Mouse (Mus musculus) A20 (cell line): ENCODE measurements at regions not wholly inside any gene's neighbourhood (a gene's known extent, or its start where the extent isn't known, plus 50 kb on each side); places are given as distances from the start of the nearest gene placed in this dataset.

Experiments used
- DNase-seq: peaks from one replicate; pipeline ENCODE4 v3.0.0-alpha.2; 2011; ENCODE audit warnings: low read depth, low spot score

GRCm38 (mm10) chr13:31240546-31240945, 266.5 kb downstream of the Gm5447 start:
- no peak for DNase-seq

GRCm38 (mm10) chr13:31248996-31249395, 275.0 kb downstream of the Gm5447 start:
- DNase-seq = no peak

- DNase-seq = no peak
Measured at GRCm38 (mm10) chr13:31249525-31249924, 275.5 kb downstream of the Gm5447 start.

- no peak for DNase-seq
Measured at GRCm38 (mm10) chr13:31254016-31254415, 280.0 kb downstream of the Gm5447 start.

- peak; percentile 3 for DNase-seq
Measured at GRCm38 (mm10) chr13:31254744-31255143, 280.7 kb downstream of the Gm5447 start.

- DNase-seq = no peak
Measured at GRCm38 (mm10) chr13:31255506-31255905, 281.5 kb downstream of the Gm5447 start.

- no peak for DNase-seq
Measured at GRCm38 (mm10) chr13:31267865-31268264, 288.1 kb upstream of the Foxq1 start.

GRCm38 (mm10) chr13:31276005-31276644, 279.8 kb upstream of the Foxq1 start:
- no peak for DNase-seq

- no peak for DNase-seq
Measured at GRCm38 (mm10) chr13:31290630-31291029, 265.3 kb upstream of the Foxq1 start.

- no peak for DNase-seq
Measured at GRCm38 (mm10) chr13:31292584-31293387, 263.1 kb upstream of the Foxq1 start.

- DNase-seq = no peak
Measured at GRCm38 (mm10) chr13:31294011-31294410, 261.9 kb upstream of the Foxq1 start.

GRCm38 (mm10) chr13:31303194-31303593, 252.7 kb upstream of the Foxq1 start:
- DNase-seq = no peak

GRCm38 (mm10) chr13:31304286-31304865, 251.6 kb upstream of the Foxq1 start:
- no peak for DNase-seq

GRCm38 (mm10) chr13:31309083-31309621, 246.8 kb upstream of the Foxq1 start:
- no peak for DNase-seq

- DNase-seq = no peak
Measured at GRCm38 (mm10) chr13:31312772-31313171, 243.2 kb upstream of the Foxq1 start.

GRCm38 (mm10) chr13:31313821-31314220, 242.1 kb upstream of the Foxq1 start:
- DNase-seq = no peak

GRCm38 (mm10) chr13:31317066-31317465, 238.9 kb upstream of the Foxq1 start:
- no peak for DNase-seq

- DNase-seq = no peak
Measured at GRCm38 (mm10) chr13:31318008-31318407, 237.9 kb upstream of the Foxq1 start.

GRCm38 (mm10) chr13:31321411-31321810, 234.5 kb upstream of the Foxq1 start:
- no peak for DNase-seq

- DNase-seq = no peak
Measured at GRCm38 (mm10) chr13:31326269-31326851, 229.6 kb upstream of the Foxq1 start.

GRCm38 (mm10) chr13:31327511-31327951, 228.4 kb upstream of the Foxq1 start:
- no peak for DNase-seq

GRCm38 (mm10) chr13:31328756-31329155, 227.2 kb upstream of the Foxq1 start:
- no peak for DNase-seq
